Mouse (Mus musculus) forebrain, embryonic 13.5 days (tissue): Measurements from ENCODE around the gene Tmem135. TPM values are rescaled to one million over a fixed set of nuclear protein-coding genes. Genes with fewer than 3 reads are reported as not detected.

ENCODE experiments used
- ATAC-seq: fragments of 200-750 bp; cut with Nextera tagmentation; 2 replicates; pipeline ENCODE4 v1.8.0; 2017
- H3K27ac ChIP-seq: fragments of 300-500 bp; sonication (generic); 2 replicates; pipeline ENCODE4 v1.5.1; 2015; ENCODE audit warnings: inconsistent platforms, mild to moderate bottlenecking, moderate library complexity
- H3K27me3 ChIP-seq: fragments of 300-500 bp; sonication (generic); 2 replicates; pipeline ENCODE4 v1.6.1; 2015; ENCODE audit warnings: mild to moderate bottlenecking, inconsistent platforms
- H3K36me3 ChIP-seq: fragments of 300-500 bp; sonication (generic); 2 replicates; pipeline ENCODE4 v1.6.1; 2015; ENCODE audit warnings: mild to moderate bottlenecking, inconsistent platforms; ENCODE audit not compliant: poor library complexity, severe bottlenecking
- H3K4me1 ChIP-seq: fragments of 300-500 bp; sonication (generic); 2 replicates; pipeline ENCODE4 v1.6.1; 2015; ENCODE audit warnings: inconsistent platforms
- H3K4me2 ChIP-seq: fragments of 300-500 bp; sonication (generic); 2 replicates; pipeline ENCODE4 v1.6.1; 2015; ENCODE audit warnings: inconsistent platforms, mild to moderate bottlenecking, moderate library complexity
- H3K4me3 ChIP-seq: fragments of 300-500 bp; sonication (generic); 2 replicates; pipeline ENCODE4 v1.5.1; 2015; ENCODE audit warnings: mild to moderate bottlenecking, inconsistent platforms
- H3K9ac ChIP-seq: fragments of 300-500 bp; sonication (generic); 2 replicates; pipeline ENCODE4 v1.6.1; 2015; ENCODE audit warnings: mild to moderate bottlenecking, inconsistent platforms
- H3K9me3 ChIP-seq: fragments of 300-500 bp; sonication (generic); replicated peaks from 2 replicates; pipeline ENCODE4 v1.6.1; 2016; ENCODE audit warnings: inconsistent platforms
- WGBS: fragments of 180-500 bp; shearing (Covaris S2); methylation state at CpG from one replicate; pipeline ENCODE4 v1.1.7; 2015; 5-methylcytosine and 5-hydroxymethylcytosine counted together
- polyA plus RNA-seq: library from polyadenylated mRNA; unstranded; fragments of >200 nt; fragmentation: Nextera tagmentation; extraction: Ambion mirVana; gene quantifications from 2 replicates; pipeline ENCODE4 v1.2.1, GENCODE M21; 2015

Tmem135 gene
- polyA plus RNA-seq, 1 experiment from 2014 or later: 18.3 TPM

DNA sequence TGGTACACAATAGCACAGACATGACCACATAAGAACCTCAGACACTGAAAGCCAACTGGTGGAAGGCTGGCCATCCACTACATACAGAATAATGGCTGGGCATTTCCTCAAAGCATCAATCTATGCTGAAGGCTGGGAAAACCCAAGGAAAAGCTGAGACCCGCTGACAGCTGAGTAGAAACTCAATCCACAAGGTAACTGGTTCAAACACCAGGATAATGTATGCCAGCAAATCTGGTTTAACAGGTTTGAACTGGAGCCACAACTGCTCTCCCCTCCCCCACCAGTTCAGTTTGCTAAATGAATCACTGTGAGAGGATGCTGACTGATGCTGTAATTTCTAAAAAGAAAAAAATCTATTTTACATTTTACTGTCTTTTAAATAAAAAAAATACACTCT, 222.7 kb downstream of the Tmem135 start:
- Histone ChIP-seq H3K9me3 (no peaks in the 10 kb centered on the region), H3K27me3 (no peaks in the 10 kb centered on the region), H3K9ac (no peak overlapping the region), H3K36me3 (no peaks in the 10 kb centered on the region), H3K4me3 (no peak overlapping the region), H3K4me2 (no peak overlapping the region), H3K27ac (no peak overlapping the region), H3K4me1 (no peaks in the 10 kb centered on the region)
- 52% methylated on average over 1 of the region's 1 CpGs for WGBS
- no peak for ATAC-seq

DNA sequence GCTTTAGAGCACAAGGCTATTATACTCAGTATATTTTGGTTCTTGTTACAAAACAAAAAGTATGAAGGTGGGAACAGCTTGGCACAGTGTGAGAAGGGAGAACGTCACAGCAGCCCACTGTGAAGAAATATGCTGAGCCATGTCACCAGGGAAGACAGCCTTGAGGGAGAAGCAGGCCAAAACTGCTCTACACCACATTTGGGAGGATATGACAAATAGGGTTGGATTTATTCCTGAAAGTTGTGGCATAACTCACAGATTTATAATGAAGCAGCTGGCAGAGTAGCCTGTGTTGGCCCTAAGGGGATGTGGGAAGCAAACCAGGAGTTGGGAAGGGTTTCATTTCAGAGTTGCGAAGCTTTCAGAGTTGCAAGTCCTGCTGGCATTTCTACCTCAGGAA, 225.4 kb downstream of the Tmem135 start:
- H3K4me2 ChIP-seq: no peak overlapping the region
- H3K27ac ChIP-seq: no peak overlapping the region
- H3K4me3 ChIP-seq: no peak overlapping the region
- H3K36me3 ChIP-seq: no peaks in the 10 kb centered on the region
- no peaks in the 10 kb centered on the region for H3K9me3 ChIP-seq
- WGBS: 80% methylated on average over 2 of the region's 2 CpGs
- no peaks in the 10 kb centered on the region for H3K27me3 ChIP-seq
- H3K4me1 ChIP-seq: 0 out of 2 replicates have a peak, but pooled peaks cover under 1% of the 10 kb centered on the region
- no peak overlapping the region for H3K9ac ChIP-seq
- ATAC-seq: no peak

DNA sequence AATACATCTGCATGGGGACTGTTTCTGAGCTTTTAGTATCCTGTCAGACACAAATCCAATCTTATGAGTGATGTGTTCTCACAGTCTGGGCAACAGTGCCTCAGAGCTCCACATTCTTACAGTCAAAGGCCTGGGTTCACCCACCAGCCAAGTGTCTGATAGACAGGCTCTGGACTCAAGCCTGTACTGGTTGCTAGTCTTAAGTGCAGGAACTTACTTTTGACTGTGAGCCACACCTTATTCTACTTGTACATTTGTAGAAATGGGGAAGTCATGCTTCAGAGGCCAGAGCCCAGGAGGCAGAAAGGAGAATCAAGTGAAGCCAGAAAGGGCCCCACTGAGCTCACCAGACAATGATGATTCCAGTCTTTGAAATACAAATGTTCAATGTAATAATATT, 226.1 kb downstream of the Tmem135 start:
- Histone ChIP-seq H3K27me3 (no peaks in the 10 kb centered on the region), H3K27ac (no peak overlapping the region), H3K9me3 (no peaks in the 10 kb centered on the region), H3K36me3 (no peaks in the 10 kb centered on the region), H3K4me3 (no peak overlapping the region), H3K4me1 (0 out of 2 replicates have a peak, but pooled peaks cover 6% of the 10 kb centered on the region), H3K9ac (no peak overlapping the region), H3K4me2 (no peak overlapping the region)
- no peak for ATAC-seq

DNA sequence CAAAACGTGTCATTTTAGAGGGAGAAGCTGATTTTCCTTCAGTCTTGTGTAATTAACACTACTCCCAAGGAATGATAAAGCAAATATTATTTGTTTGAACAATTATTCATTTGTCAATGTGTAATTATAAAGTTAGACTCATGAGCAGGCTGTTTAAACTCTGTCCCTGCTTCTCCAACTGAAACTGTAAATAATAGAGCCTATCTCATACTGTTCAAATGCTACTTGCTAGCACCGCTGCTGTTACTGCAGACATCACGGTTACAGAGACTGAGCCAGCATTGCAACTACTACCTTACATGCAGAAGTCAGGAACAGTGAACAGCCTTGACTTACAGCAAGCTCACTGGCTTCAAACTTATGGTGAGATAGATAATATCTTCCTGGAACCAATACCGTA, 229.6 kb downstream of the Tmem135 start:
- H3K27me3 ChIP-seq: no peaks in the 10 kb centered on the region
- H3K27ac ChIP-seq: no peak overlapping the region
- H3K4me3 ChIP-seq: no peak overlapping the region
- H3K9me3 ChIP-seq: no peaks in the 10 kb centered on the region
- no peaks in the 10 kb centered on the region for H3K36me3 ChIP-seq
- ATAC-seq: no peak
- WGBS: 90% methylated on average over 4 of the region's 4 CpGs
- no peak overlapping the region for H3K9ac ChIP-seq
- H3K4me2 ChIP-seq: no peak overlapping the region
- 0 out of 2 replicates have a peak, but pooled peaks cover 6% of the 10 kb centered on the region for H3K4me1 ChIP-seq

DNA sequence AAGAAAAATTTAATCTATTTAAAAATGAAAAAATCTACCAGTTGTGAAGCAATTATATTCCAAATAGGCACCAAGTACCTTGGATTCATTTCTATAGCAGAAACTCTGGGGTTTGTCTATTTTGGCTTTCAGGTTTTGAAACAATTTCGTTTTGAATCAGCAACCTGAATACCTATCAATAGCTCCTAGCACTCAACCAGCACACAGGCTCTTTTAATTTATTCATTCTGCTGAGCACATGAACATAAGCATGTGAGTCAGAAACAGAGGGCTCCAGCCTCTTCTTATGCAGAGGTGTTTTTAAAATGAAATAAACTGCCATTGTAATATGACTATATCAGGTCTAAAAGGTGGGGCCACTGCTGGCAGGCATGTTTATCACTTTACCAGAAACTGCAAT, 231.0 kb downstream of the Tmem135 start:
- H3K4me1 ChIP-seq: 0 out of 2 replicates have a peak, but pooled peaks cover 6% of the 10 kb centered on the region
- no peak overlapping the region for H3K4me2 ChIP-seq
- no peak for ATAC-seq
- no peaks in the 10 kb centered on the region for H3K9me3 ChIP-seq
- no peak overlapping the region for H3K4me3 ChIP-seq
- 50% methylated on average over 1 of the region's 1 CpGs for WGBS
- no peaks in the 10 kb centered on the region for H3K36me3 ChIP-seq
- H3K27me3 ChIP-seq: no peaks in the 10 kb centered on the region
- H3K9ac ChIP-seq: no peak overlapping the region
- no peak overlapping the region for H3K27ac ChIP-seq

DNA sequence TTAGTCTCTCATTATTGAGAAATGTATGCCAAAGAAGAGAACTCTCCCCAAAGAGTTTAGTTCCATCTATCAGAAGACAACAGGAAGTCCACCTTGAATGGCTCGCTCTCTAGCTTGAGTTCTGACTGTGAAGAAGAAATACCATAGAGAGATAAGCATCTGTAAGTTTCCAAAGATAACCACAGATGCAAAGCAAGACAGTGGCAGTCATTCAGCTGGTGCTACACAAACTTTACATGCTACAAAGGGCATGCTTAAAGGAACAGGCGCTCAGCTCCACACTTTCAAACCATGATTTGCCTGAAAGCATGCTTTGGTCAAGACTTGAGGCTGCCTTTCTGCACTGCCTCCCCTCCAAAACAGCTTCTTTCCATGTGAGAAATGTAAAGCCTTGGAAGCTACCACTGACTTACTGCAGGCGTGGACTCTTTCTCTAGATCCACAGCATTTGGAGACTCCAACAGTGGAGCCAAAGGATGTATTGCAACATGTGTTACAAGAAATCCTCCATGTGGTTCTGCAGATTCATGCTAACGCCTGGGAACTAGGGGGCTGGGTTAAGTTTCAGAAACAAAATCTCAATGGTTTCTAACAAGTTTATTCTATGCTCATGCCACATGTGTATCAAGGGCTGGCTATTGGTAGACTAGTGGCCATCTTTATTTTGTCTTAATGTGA, 232.1 kb downstream of the Tmem135 start:
- Histone ChIP-seq H3K36me3 (no peaks in the 10 kb centered on the region), H3K9ac (no peak overlapping the region), H3K9me3 (no peaks in the 10 kb centered on the region), H3K4me2 (no peak overlapping the region), H3K4me3 (no peak overlapping the region), H3K27ac (no peak overlapping the region), H3K27me3 (no peaks in the 10 kb centered on the region), H3K4me1 (0 out of 2 replicates have a peak, but pooled peaks cover 6% of the 10 kb centered on the region)
- no peak for ATAC-seq
- WGBS: 90% methylated on average over 4 of the region's 4 CpGs

DNA sequence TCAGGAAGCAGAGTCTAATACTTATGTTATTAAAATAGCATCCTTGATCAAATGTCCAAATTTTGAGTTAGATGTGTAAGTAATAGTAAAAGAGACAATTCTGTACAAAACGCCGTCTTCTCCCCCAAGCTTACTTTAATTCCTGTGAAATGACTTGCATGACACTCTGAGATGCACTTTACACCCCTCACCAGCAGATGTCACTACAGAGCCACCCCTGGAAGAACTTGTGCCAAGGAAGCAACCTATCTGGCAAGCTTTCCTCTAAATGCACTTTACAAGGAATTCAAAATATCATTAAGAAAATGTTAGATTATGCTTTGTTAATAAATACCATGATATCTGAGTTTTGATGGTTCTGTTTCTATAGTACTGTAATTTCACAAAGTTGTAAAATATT, 235.4 kb downstream of the Tmem135 start:
- no peaks in the 10 kb centered on the region for H3K9me3 ChIP-seq
- no peak overlapping the region for H3K4me2 ChIP-seq
- no peaks in the 10 kb centered on the region for H3K27me3 ChIP-seq
- H3K9ac ChIP-seq: no peak overlapping the region
- no peak overlapping the region for H3K4me3 ChIP-seq
- 19% methylated on average over 2 of the region's 2 CpGs for WGBS
- H3K27ac ChIP-seq: no peak overlapping the region
- peak; percentile 39; the same call in 1 of the 2 replicates for ATAC-seq
- H3K4me1 ChIP-seq: 0 out of 2 replicates have a peak, but pooled peaks cover 10% of the 10 kb centered on the region
- H3K36me3 ChIP-seq: no peaks in the 10 kb centered on the region

DNA sequence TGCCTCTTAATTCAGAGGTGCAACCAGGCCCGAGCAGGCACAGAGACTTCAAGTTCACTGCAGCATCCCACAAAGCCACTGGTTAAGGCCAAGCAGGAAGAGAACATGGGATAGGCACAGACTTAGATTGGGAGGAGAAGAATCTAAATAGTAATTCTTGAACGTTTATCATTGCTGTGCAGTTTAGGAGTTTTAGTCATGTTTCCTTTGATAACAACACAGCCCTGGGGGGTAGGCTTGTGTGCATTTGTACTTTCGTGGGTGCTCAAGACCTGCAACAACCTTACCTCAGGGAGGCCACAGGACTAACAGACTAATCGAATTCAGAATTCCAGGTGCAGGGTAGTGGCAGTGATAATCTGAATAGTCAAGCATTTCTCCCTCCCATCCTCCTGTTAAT, 238.5 kb downstream of the Tmem135 start:
- no peaks in the 10 kb centered on the region for H3K9me3 ChIP-seq
- no peak overlapping the region for H3K4me2 ChIP-seq
- no peak overlapping the region for H3K9ac ChIP-seq
- no peak for ATAC-seq
- no peaks in the 10 kb centered on the region for H3K27me3 ChIP-seq
- no peak overlapping the region for H3K4me3 ChIP-seq
- H3K4me1 ChIP-seq: 0 out of 2 replicates have a peak, but pooled peaks cover 4% of the 10 kb centered on the region
- no peaks in the 10 kb centered on the region for H3K36me3 ChIP-seq
- no peak overlapping the region for H3K27ac ChIP-seq
- 69% methylated on average over 4 of the region's 4 CpGs for WGBS

DNA sequence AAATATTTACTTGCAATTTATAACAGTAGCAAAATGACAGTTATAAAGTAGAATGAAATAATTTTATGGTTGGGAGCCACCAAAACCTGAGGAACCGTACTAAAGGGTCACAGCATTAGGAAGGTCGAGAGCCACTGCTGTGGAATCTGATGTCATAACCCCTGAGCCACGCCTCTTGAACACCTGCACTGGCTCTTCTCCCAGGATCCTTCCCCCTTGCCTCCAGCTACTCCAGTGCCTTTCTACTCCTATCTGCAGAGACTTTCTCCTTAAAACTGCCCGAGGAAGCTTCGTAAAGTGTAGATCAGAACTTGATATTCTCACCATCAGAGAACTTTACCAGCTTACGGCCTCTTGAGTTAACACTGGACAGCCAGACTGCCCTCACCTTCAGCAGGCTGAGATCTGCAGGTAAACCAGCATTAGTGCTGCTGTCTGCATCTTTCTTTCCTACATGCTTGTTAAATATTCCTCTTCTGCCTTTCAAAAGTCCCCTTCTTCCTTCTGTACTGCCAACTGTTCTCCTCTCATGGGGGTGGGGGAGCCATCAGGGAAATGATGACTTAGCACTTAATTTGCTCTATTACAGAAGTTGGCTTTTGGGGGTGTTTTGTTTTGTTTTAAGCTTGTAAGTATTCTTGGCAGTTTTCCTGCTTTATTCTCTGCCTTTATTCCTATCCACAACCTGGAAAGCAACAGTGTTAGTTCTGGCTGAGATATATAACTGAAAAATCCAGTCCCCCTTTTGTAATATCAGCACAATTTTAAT, 242.2 kb downstream of the Tmem135 start:
- no peak for ATAC-seq
- H3K4me1 ChIP-seq: 0 out of 2 replicates have a peak, but pooled peaks cover 3% of the 10 kb centered on the region
- WGBS: 93% methylated on average over 6 of the region's 6 CpGs

DNA sequence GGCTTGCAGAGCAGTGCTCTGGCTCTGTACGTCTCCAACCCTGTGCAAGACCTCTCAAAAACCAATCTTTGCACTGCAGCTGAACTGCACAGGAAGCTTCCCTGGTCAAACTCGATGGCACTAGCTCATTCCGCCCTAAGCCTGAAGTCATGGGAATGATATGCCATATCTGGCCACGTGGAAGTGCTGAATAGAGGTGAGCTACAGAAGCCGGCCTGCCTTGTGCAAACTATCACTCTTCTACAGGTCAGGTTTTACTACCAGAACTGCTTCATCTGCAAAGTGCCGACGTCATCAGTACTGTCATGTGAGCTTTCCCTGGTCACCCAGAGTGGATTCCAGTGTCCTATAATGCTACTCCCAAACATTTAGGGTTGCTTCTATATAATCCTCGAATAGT, 246.7 kb downstream of the Tmem135 start:
- no peak overlapping the region for H3K4me2 ChIP-seq
- H3K4me3 ChIP-seq: no peak overlapping the region
- 96% methylated on average over 8 of the region's 8 CpGs for WGBS
- no peaks in the 10 kb centered on the region for H3K9me3 ChIP-seq
- no peak overlapping the region for H3K9ac ChIP-seq
- ATAC-seq: no peak
- H3K27me3 ChIP-seq: no peaks in the 10 kb centered on the region
- no peaks in the 10 kb centered on the region for H3K4me1 ChIP-seq
- no peak overlapping the region for H3K27ac ChIP-seq
- H3K36me3 ChIP-seq: peaks cover 7% of the 10 kb centered on the region

More for the DNA sequence above, 242.2 kb downstream of the Tmem135 start:
- H3K9me3 ChIP-seq: no peaks in the 10 kb centered on the region
- H3K36me3 ChIP-seq: no peaks in the 10 kb centered on the region
- H3K27ac ChIP-seq: no peak overlapping the region
- H3K4me2 ChIP-seq: no peak overlapping the region
- no peaks in the 10 kb centered on the region for H3K27me3 ChIP-seq
- H3K4me3 ChIP-seq: no peak overlapping the region
- H3K9ac ChIP-seq: no peak overlapping the region

DNA sequence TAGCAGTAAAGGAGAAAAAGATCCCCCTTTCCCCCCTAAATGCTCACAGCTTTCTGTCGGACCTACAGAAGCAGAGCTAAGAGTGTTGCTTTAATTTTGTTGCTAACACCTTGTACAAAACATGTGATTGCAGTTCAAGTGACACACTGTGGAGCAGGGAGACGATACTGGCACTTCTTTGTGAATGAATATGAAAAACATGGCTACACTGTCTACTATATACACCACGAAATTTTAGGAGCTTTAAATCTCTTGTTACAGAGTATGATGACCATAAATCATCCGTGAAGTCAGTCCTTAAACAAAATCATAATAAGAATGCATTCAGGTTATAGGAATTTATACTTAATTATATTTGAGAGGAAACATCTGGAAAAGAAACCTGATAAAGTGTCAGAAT, 247.4 kb downstream of the Tmem135 start:
- no peak overlapping the region for H3K9ac ChIP-seq
- H3K4me3 ChIP-seq: no peak overlapping the region
- H3K27ac ChIP-seq: no peak overlapping the region
- no peak overlapping the region for H3K4me2 ChIP-seq
- no peaks in the 10 kb centered on the region for H3K27me3 ChIP-seq
- peaks cover 8% of the 10 kb centered on the region for H3K36me3 ChIP-seq
- no peak for ATAC-seq
- no peaks in the 10 kb centered on the region for H3K4me1 ChIP-seq
- WGBS: 83% methylated on average over 4 of the region's 4 CpGs
- no peaks in the 10 kb centered on the region for H3K9me3 ChIP-seq

DNA sequence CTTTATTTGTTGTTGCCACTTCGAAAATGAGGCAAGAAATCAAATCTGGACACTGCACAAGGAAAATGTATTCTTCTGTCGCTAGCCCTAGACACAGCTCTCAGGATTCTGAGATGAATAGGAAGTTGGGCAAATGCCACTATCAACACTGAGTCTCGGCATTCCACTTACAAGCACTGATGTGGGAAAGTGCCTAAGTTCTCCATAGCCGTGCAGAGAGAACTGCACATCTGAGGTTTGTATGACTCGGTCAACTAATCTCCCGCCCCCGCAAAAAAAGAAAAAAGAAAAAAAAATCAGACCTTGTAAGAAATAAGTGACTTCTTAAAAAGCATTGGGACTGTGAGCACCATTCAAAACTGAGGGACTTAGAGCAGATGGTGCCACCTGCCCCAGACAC, 248.3 kb downstream of the Tmem135 start:
- Histone ChIP-seq H3K4me3 (no peak overlapping the region), H3K9ac (no peak overlapping the region), H3K4me1 (no peaks in the 10 kb centered on the region), H3K4me2 (no peak overlapping the region), H3K27ac (no peak overlapping the region), H3K9me3 (no peaks in the 10 kb centered on the region), H3K36me3 (peaks cover 14% of the 10 kb centered on the region), H3K27me3 (no peaks in the 10 kb centered on the region)
- ATAC-seq: no peak
- WGBS: 85% methylated on average over 7 of the region's 7 CpGs
